Mouse (Mus musculus) B cell, adult 62 days (primary cell): ENCODE data around the gene Med13. TPM values are rescaled to one million over a fixed set of nuclear protein-coding genes. Genes with fewer than 3 reads are reported as not detected.

Experiments used
- total RNA-seq: library from RNA; stranded (reverse); gene quantifications from 4 replicates; pipeline ENCODE4 v1.2.4, GENCODE M21; 2023

Gene Med13
- total RNA-seq: 192 to 226 TPM (median 201 TPM) in 4 replicates

DNA sequence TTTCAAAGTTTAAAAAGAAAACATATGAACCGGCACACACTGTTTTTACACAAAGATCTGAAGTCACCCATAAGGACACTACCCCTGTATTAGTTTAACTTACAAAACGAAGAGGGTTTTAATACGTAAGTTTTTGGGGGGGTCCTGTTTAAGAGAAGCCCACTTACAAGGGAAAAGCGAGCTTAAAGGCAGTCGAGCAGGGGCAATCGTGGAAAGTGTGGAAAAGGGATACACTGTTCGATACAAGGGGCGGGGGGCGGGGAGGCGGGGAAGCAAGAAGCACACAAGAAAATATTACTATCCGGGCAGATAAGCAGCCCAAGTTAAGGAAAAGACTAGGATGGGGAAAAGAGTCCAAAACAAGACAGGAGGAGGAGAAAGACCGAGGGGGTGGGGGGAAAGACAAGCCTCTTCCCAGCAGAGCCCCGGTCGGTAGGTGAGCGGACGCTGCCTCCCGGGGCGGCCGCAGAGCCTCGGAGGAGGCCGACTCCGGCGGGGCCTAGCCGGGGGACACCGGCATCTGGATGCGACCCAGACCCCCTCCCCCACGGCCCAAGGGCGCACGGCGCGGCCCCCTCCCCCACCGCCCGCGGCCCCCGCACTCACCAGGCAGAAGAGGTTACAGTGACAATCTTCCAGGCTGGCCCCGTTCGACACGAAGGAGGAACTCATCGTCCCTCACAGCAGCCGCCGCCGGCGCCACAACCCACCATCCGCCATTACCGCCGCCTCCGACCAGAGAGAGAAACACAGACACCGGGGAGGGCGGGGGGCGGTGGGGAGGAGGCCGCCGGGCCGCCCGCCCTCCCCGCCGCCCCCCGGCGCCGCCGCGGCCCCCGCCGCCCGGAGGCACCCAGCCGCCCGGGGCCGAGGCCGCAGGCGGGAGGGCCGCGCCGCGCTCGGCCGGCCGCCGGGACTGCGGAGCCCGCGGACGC is at the start of gene Med13:
Gene Med13, minus strand, starts transcription at position 749 of the 935 bp plus-strand sequence.

DNA sequence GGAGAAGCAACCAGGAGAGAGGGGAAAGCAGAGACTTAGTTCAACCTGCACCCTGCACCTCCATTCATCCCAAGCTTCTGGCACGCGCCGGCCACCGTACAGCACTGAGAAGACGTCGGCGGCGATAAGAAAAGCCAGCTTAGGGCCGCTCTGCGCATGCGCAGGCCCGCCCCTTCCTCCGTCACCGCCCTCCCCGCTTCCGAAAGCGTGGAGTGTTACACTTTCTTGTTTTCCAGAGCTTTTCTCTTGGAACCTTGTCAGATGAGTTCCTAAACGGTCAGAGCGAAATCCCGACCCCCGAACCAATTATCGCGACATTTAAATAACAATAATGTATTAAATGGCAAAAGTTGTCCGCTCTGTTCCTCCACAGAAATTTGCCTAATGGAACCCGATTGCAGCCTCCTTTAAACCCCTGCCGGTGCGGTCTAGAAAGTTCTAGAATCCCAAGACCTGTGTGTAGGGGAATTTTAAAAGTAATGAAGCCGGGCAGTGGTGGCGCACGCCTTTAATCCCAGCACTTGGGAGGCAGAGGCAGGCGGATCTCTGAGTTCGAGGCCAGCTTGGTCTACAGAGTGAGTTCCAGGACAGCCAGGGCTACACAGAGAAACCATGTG is 99.8 kb downstream of the Med13 start, which contains the start of gene Ints2:
Gene Ints2, minus strand, starts transcription at position 116 of the 617 bp plus-strand sequence.

Other genes with a start within 250 kb of the Med13 start
- 0.33 to 2.8 TPM (median 0.85 TPM) in 4 replicates for gene Brip1, start 156.4 kb downstream of the Med13 start, total RNA-seq
- gene Ints2, start 100.0 kb downstream of the Med13 start, total RNA-seq: 21.2 to 28.4 TPM (median 21.9 TPM) in 4 replicates
- gene Rnft1, start 127.1 kb upstream of the Med13 start, total RNA-seq: 49.1 to 55.2 TPM (median 52.7 TPM) in 4 replicates
- 64.4 to 68.8 TPM (median 66.9 TPM) in 4 replicates for gene Rps6kb1, start 187.2 kb upstream of the Med13 start, total RNA-seq
- 5.6 to 6.6 TPM (median 6.1 TPM) in 4 replicates for gene Tubd1, start 187.4 kb upstream of the Med13 start, total RNA-seq